Mouse (Mus musculus) neural tube, embryonic 13.5 days (tissue): Measurements from ENCODE around the gene Adgra3. TPM values are rescaled to one million over a fixed set of nuclear protein-coding genes. Genes with fewer than 3 reads are reported as not detected.

Source experiments
- ATAC-seq: fragments of 200-750 bp; cut with Nextera tagmentation; 2 replicates; pipeline ENCODE4 v1.8.0; 2017; ENCODE audit warnings: low read depth, mild to moderate bottlenecking, moderate TSS enrichment, moderate library complexity
- H3K27ac ChIP-seq: fragments of 300-500 bp; sonication (generic); replicated peaks from 2 replicates; pipeline ENCODE4 v1.5.1; 2015; ENCODE audit warnings: moderate library complexity, mild to moderate bottlenecking, inconsistent platforms
- H3K27me3 ChIP-seq: fragments of 300-500 bp; sonication (generic); 2 replicates; pipeline ENCODE4 v1.6.1; 2015; ENCODE audit warnings: mild to moderate bottlenecking, inconsistent platforms
- H3K36me3 ChIP-seq: fragments of 300-500 bp; sonication (generic); 2 replicates; pipeline ENCODE4 v1.6.1; 2015; ENCODE audit warnings: mild to moderate bottlenecking, inconsistent platforms
- H3K4me1 ChIP-seq: fragments of 300-500 bp; sonication (generic); replicated peaks from 2 replicates; pipeline ENCODE4 v1.6.1; 2015; ENCODE audit warnings: inconsistent platforms
- H3K4me2 ChIP-seq: fragments of 300-500 bp; sonication (generic); 2 replicates; pipeline ENCODE4 v1.6.1; 2015; ENCODE audit warnings: inconsistent platforms, mild to moderate bottlenecking, moderate library complexity
- H3K4me3 ChIP-seq: fragments of 300-500 bp; sonication (generic); 2 replicates; pipeline ENCODE4 v1.5.1; 2015; ENCODE audit warnings: mild to moderate bottlenecking, inconsistent platforms
- H3K9ac ChIP-seq: fragments of 300-500 bp; sonication (generic); 2 replicates; pipeline ENCODE4 v1.6.1; 2015; ENCODE audit warnings: moderate library complexity, mild to moderate bottlenecking, inconsistent platforms
- H3K9me3 ChIP-seq: fragments of 300-500 bp; sonication (generic); 2 replicates; pipeline ENCODE4 v1.6.1; 2016; ENCODE audit warnings: inconsistent platforms
- WGBS: fragments of 180-500 bp; shearing (Covaris S2); methylation state at CpG from one replicate; pipeline ENCODE4 v1.1.7; 2015; 5-methylcytosine and 5-hydroxymethylcytosine counted together
- polyA plus RNA-seq: library from polyadenylated mRNA; unstranded; fragments of >200 nt; fragmentation: Nextera tagmentation; extraction: Ambion mirVana; gene quantifications from 2 replicates; pipeline ENCODE4 v1.2.1, GENCODE M21; 2015

Adgra3 gene
- polyA plus RNA-seq, 1 experiment from 2014 or later: 20.3 TPM

- ATAC-seq: peak; percentile 80
- 83% methylated on average over 20 of the region's 20 CpGs for WGBS
Observed at GRCm38 (mm10) chr5:49961478-49962431, 97.1 kb downstream of the Adgra3 start.

GRCm38 (mm10) chr5:49936354-49936753, 122.5 kb downstream of the Adgra3 start:
- Histone ChIP-seq H3K9ac (no peak overlapping the region), H3K4me3 (no peak overlapping the region), H3K9me3 (no peaks in the 10 kb centered on the region), H3K36me3 (no peaks in the 10 kb centered on the region), H3K27me3 (no peaks in the 10 kb centered on the region), H3K27ac (no peak overlapping the region), H3K4me1 (no peaks in the 10 kb centered on the region), H3K4me2 (no peak overlapping the region)
- ATAC-seq: no peak
- WGBS: 70% methylated on average over 1 of the region's 1 CpGs

More at GRCm38 (mm10) chr5:49961478-49962431, 97.1 kb downstream of the Adgra3 start:
- Histone ChIP-seq H3K4me1 (no peaks in the 10 kb centered on the region), H3K4me3 (no peak overlapping the region), H3K27ac (no peak overlapping the region), H3K9me3 (no peaks in the 10 kb centered on the region), H3K4me2 (no peak overlapping the region), H3K9ac (no peak overlapping the region), H3K27me3 (no peaks in the 10 kb centered on the region), H3K36me3 (peaks cover 66% of the 10 kb centered on the region)

GRCm38 (mm10) chr5:49924712-49925111, 134.1 kb downstream of the Adgra3 start:
- H3K9ac ChIP-seq: no peak overlapping the region

GRCm38 (mm10) chr5:49915695-49916106, 143.1 kb downstream of the Adgra3 start:
- no peak overlapping the region for H3K4me3 ChIP-seq
- H3K9me3 ChIP-seq: no peaks in the 10 kb centered on the region
- H3K9ac ChIP-seq: no peak overlapping the region
- 0 out of 2 replicates have a peak, but pooled peaks cover 8% of the 10 kb centered on the region for H3K4me1 ChIP-seq
- H3K36me3 ChIP-seq: no peaks in the 10 kb centered on the region
- ATAC-seq: peak; percentile 50; the same call in 1 of the 2 replicates
- no peak overlapping the region for H3K4me2 ChIP-seq
- H3K27ac ChIP-seq: no peak overlapping the region
- no peaks in the 10 kb centered on the region for H3K27me3 ChIP-seq
- 58% methylated on average over 2 of the region's 2 CpGs for WGBS

More at GRCm38 (mm10) chr5:49924712-49925111, 134.1 kb downstream of the Adgra3 start:
- Histone ChIP-seq H3K36me3 (no peaks in the 10 kb centered on the region), H3K4me2 (no peak overlapping the region), H3K4me1 (no peaks in the 10 kb centered on the region), H3K9me3 (no peaks in the 10 kb centered on the region), H3K4me3 (no peak overlapping the region), H3K27me3 (no peaks in the 10 kb centered on the region), H3K27ac (no peak overlapping the region)
- no peak for ATAC-seq
